Mouse (Mus musculus) spleen, postnatal 10 days (tissue): ENCODE data around the gene 3110009E18Rik.

Experiments used
- DNase-seq, 2 experiments: peaks; one replicate each; pipeline ENCODE4 v3.0.0; 2021 to 2022; ENCODE audit warnings: low spot score in 2 of 2

The 3110009E18Rik gene

DNA sequence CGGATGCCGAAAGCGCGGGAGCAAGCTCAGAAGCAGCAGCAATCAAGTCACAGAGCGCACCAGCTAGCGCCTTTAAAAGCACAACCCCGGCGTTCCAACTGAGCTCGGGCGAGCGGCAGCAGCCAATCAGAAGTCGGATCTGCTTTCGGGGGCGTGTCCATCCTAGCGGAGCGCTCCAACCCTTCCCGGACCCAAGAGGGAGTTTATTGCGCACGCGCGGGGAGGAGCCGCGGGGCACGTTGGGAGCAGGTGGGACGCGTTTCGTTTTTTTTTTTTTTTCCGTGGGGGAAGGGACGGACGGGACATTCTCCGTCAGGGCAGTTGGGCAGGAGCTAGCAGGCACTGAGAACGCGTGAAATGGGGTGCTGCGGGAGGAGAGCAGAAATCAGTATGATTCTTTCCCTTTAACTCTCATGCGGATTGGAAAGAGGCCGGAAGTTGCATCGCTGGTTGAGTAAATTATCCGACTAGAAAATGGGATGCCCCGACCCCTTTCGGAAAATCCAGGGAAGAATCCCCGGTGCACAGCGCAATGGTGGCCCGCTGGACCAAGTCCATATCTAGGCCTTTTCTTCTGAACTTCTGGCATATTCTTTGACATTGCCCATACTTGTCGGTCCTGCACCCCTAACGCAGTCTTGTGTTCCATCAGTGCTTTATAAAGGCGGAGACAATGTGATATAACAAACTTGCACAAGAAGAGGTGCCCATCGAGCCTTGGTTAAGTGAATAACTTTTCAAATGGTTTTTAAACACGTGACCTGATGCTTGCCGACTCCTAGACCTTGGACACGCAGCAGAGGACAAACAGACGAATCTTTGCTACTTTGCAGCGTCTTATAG, at the start of gene 3110009E18Rik, which contains the start of gene Dbi:
Gene 3110009E18Rik (plus strand): TSS at position 219 of the 843 bp plus-strand sequence.
Gene Dbi (minus strand): TSS at position 110 of the 843 bp plus-strand sequence.
- peak; percentile 87 to 96 for DNase-seq

DNA sequence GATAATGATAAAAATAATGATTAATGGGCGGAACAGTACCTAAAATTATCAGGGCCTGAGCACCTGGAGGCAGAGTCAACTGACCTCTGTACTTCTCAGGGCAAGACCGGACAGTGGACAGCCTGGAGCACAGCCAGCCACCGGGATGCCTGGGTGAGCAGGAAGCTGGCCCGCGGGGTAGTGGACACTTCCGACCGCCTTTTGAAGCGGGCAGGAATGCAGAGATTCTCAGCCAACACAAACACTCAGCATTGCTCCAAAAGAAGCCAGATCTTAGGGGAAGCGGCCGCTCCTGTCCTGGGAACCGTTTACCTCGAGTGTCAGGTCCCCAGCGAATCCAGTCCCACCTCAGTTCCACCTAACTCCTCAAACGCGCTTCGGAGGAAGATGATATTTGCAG, 48.1 kb upstream of the 3110009E18Rik start:
- DNase-seq, result no peak

DNA sequence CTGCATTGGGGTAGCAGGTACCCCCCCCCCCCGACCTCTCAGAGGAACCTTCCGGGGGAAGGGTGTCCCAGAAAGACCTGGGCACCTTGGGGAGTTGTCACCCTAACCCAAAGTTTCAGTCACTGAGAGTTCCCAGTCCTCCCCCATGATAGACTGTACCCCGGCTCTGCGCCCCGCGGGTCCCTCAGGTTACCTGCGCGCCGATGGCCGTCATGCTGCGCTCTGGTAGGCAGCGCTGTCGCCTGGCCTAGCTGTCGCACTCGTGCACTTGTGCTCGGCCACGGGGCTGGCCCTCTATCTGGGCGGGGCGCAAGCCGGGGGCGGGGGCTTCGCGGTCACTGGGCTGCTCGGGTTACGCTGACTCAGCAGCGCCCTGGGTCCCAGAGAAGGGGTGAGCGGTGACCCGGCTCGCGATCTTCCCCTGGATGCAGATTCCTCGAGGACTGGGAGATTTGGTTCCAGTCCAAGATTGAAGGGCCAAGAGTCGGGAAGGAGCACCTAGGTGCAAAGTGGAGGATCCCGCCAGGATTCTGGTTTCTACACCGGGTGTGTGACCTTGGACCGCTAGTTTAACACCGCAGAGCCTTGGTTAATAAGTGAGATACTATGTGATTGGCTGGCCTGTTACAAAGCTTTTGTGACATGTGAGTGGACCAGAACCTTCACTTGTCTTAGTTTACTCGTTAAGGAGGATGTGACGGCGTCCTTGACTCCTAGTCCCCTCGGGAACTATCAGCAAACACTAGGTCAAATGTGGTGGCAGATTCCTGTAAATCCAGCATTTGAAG, 47.3 kb upstream of the 3110009E18Rik start, which contains the start of gene Tmem37:
Gene Tmem37 (minus strand): TSS at position 556 of the 788 bp plus-strand sequence.
- DNase-seq, result peak in 1 of 2 experiments; percentile 52

DNA sequence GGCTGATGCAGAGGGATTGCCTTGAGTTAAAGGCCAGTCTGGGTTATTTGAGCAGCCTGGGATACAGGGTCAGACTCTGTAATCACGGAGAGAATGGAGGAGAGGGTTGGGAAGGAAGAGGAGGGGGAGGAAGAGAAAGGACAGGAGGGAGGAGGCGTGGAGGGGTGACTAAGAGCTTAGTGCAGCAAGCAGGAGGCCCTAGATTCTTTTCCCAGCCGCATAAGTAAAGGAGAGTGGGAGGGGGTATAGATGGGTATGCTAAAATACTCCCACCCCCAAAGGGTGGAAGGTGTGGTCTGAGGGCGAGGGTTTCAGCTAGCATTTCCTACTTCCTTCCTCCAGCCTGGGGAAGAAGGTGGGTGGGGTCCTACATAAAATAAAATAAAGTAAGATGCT, 46.7 kb upstream of the 3110009E18Rik start:
- DNase-seq, result no peak

DNA sequence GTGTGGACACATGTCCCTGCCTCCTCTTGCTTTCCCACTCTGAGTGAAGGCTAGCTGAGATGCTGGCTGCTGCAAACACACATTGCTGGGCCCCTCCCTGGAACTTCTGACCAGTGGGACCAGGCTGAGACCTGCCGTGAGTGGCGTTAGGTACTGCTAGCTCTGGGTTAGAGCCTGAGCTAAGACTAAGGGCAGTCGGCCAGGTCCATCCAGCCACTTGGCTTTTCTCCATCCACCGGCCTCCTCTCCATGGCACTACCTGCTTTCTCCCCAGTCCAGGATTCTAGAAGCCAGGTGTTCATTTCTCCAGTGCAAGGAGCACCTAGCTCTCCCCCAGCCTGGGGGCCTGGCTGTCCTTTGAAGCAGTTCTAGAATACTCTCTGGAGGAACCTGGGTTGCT, 46.1 kb upstream of the 3110009E18Rik start:
- DNase-seq, result no peak

DNA sequence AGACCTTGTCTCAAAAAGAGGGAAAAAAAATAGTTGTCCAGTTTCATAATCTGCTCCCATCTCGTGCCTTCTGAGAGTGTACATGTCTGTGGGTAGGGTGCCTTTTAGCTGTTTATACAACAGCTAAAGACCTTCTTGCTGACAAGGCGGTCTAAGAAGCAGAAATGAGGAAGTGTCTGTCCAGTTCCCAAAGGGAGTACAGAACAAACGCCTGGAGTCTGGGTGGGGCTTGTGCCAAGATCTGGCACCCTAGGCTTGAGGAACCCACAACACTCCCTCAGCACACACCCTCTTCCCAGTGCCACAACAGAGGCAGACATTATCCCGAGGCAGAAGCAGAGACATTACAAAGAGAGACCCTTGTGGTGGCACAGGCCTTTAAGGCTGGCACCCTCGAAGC, 45.5 kb upstream of the 3110009E18Rik start:
- no peak for DNase-seq

DNA sequence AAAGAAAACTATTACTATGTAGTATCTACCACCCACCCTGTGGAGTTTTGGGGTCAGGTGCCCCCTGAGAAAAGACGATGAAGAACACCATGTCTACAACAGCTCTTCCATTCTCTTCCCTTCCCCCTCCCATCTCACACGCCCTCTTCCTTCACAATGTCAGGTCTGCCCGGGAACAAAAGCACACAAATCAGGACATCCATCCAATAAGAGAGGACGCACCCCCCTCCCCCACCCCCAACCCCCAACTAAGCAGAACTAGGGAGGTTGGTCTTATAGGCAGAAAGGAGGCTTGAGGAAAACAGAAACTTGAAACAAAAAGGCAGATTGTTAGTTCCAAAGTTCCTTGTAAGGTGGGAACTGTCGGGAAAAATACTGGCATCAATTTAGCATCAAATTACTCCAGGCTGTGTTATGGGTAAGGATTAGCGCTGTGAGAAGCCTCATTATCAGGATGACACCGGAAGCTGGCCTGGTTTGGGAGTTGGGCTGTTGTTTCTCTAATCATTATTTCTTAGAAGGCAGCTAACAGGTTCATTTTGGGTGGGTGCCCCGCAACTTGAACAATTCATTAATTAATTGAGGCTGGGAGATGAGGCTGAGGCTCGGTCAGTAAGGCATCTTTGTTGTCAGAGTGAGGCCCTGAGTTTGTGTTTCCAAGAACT, 43.1 kb upstream of the 3110009E18Rik start:
- no peak for DNase-seq

DNA sequence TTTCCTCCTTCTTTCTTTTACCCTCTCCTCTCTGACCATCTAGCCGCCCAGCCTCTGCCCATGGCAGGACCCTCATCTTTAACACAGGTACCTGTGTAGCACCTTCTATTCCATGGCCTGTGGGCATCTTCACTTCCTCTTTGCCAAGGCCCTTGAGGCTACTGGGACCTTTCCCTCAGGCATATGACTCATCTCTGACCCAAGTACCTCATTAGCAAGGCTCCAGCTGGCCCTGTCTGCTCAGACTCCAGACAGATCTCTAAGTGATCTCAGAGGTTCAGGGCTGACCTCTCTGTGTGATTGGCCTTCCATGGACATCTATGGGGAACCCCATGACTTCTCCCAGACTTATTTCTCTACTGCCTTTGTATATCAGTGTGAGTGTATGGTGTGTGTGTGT, 40.4 kb upstream of the 3110009E18Rik start:
- DNase-seq, result no peak

DNA sequence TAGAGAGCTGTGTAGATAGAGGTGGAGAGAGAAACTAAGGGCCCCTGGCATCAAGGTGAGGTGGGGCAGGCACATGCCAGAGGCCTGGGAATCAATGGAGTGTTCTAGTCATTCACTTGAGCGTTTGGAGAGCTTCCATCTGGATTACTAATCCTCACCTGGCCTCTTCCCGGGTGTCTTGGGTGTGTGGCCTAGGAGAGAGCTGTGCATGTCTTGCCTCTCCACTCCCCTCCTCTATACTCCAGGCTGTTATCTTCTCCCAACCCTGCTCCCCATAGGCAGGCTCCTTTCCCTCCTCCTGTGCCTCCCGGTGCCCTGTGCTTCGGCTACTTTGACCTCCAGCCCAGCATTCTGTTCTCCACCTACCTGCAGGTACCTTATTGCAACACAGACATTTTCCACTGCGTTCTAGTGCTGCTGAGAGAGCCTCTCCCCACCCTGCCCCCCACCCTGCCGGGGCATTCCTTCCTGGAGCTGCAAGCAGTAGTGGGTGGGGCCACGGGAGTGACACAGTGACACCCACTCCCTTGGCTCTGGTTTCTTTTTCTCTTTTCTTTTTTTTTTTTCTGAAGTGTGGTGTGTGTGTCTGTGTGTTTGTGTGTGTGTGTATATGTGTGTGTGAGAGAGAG, 37.9 kb upstream of the 3110009E18Rik start:
- DNase-seq, result no peak

DNA sequence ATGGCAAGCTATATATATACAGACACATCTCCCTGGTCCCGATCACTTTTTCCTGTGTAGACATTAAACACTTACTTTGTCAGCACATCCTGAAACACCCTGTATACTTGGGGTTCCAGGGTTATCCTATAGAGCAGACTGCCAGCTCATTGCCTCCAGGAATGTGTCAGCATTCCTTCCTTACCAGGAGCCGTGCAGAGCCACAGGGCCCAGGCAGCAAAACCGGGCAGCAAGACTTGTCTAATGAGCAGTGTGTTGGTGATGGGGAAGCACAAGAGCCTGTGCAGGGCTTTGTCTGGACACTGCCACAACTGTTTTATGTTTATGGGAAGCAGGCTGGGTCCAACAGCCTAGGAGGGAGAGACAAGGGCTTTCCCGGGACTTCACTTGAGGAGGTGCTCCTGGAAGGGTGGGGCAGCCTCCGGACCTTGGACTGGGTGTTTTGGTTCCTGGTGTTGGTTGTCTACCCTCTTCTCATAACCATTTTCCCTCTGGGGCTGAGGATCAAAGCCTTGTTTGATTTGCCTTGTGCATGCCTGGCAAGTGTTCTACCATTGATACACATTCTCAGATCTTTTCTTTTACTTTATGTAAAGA, 37.0 kb upstream of the 3110009E18Rik start:
- DNase-seq, result no peak

DNA sequence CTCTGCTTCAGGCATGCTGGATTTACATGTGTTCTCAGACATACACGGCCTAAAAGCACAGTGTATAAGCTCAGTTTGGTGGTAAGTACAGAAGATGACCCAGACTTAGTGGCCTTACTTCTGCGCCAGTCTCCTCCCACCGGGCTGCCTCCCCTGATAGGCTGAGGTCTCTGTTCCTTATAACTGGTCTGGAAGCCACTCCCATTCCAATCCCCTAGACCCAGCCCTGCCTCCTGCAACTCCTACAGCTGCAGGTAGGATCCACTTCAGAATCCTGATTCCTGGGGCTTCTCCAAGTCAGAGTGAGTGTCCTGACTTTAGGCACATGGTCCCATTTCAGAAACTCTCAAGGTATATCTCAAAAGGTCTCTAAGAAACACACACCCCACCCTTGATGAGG, 35.3 kb upstream of the 3110009E18Rik start:
- DNase-seq, result no peak

DNA sequence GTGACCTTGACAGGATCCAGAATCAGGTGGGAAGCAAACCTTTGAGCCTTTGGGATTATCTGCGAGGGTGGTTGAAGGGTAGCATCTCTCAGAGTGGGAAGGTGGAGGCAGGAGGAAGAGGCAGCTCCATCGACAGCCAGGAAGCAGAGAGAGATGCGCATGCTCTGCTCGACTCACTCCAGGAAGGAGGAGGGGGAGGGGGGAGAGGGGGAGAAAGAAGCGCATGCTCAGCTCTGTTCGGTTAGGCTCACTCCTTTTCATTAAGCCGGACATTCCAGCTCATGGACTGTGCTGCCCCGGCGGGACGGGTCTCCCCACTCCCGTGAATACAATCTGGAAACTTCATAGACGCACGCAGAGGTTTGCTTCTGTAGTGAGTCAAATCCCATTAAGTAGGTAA, 34.3 kb upstream of the 3110009E18Rik start:
- DNase-seq, result no peak

DNA sequence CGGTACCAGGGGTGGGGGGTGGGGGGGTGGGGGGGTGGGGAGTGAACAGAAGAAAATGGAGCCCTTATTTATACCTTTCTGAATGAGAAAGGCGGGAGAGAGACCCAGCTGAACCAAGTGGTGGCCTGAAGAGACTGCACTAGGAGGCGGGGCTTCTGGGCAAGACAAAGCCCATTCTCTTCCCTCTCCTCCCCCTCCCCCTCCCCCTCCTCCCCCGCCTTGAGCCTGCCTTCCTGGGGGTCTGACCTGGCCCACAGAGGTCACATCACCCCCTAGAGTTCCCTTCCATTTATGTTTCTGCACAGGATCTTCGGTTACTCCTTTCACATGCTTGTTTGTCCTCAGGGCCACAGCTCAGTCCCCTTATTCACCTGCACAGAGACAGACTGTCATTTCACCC, 31.8 kb upstream of the 3110009E18Rik start:
- DNase-seq, result no peak

DNA sequence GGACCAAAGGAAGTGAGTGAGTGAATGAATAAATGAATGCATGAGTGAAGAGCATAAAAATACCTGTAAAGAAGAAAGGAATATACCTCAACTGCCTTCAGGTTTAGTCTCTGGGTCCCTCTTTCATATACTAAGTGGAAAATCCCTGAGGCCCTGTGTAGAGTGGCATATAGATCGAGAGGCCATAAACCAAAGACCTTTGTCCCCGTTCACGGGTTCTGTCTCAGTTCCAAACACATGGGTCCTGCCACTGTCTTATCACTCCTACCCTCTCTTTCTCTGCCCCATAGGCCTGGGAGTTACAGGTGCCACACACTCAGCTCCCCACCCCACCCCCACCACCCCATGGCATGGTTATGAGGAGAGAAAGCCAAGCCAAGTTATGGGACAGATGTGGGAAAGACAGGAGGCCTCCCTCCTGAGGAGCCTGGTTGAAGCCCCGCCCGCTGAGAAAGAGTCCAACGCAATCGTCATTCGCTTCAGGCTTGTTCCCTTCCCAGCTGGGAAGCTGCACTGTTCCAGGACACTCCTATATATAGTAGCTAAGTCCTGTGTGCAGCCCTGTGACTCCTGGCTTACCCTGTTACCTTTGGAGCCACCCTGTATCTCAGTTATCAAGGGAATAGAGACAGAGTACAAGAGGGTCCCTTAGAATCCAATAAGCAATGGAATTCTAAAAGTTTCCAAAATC, 30.0 kb upstream of the 3110009E18Rik start:
- DNase-seq, result no peak

DNA sequence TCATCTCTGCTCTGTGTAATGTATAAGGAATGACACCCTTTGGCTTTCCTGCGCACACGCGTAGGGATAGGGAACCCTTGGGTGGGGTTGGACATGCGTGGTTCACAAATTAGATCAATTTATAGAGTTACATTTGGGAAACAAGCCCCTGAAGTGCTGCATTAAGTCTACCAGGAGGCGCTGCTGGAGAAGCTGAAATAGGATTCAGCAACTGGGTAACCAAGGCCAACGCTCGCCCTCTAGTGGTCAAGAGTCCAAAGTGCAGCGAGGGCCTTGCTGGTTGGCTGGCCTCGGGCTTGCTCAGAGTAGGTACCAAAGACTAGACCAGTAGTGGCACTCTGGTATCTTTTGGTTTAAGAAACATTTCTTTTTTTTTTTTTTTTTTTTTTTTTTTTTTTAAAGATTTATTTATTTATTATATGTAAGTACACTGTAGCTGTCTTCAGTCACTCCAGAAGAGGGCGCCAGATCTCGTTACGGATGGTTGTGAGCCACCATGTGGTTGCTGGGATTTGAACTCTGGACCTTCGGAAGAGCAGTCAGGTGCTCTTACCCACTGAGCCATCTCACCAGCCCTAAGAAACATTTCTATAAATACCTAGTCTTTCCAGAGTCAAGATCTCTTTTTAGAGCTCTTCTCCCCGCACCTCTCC, 27.4 kb upstream of the 3110009E18Rik start:
- peak; percentile 68 to 82 for DNase-seq

DNA sequence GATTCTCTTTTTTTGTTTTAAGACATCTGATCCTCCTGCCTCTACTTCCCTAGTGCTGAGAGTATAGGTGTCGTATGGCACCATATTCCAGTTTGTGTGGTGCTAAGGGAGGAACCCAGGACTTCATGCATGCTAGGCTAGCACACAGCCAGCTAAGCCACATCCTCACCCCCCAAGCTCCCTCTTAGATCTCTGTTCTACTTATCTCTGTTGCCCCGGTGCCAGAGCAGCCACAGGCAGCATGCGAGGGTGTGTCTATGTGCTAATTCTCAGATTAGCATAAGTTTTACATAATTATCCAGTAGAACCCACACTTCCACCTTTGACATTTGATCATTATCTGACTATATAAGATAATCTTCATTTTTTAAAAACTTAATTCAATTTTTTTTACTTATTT, 26.1 kb upstream of the 3110009E18Rik start:
- DNase-seq, result no peak

DNA sequence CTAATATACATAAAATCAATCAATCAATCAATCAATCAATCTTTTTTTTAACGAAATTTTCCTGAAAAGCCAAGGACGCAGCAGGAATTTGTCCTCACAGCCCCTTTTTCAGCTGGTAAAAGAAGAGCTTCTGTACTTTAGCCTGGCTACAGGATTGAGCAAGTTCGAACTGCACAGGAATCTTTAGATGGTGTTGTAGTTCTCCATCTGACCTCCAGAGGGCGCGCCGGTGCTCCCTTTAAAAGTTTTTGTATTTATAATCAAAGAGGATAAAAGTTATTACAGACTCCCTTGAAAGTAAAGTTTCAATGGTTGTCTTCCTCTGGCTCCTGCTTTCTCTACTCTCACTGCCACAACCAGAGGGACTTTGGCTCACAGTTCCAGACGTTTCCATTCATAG, 22.7 kb upstream of the 3110009E18Rik start:
- DNase-seq, result peak; percentile 49 to 75

DNA sequence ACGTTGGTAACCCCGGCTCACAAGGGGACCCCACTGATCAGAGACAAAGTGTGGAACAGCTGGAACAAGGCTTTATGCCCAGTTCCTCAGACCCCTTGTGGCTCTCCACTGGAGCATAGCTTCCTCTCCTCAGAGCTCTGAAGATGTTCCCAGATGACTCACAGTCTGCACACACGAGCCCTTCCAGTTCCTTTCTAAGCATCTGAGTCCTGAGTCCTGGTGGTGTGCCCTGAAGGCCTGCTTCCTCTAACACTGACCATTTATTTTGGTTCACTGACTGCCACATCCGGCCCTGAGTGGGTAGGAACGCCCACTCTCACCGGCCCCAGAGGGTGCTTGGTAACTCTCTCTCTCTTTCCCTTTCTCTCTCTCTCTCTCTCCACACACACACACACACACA, 21.5 kb upstream of the 3110009E18Rik start:
- DNase-seq, result peak in 1 of 2 experiments; percentile 41

DNA sequence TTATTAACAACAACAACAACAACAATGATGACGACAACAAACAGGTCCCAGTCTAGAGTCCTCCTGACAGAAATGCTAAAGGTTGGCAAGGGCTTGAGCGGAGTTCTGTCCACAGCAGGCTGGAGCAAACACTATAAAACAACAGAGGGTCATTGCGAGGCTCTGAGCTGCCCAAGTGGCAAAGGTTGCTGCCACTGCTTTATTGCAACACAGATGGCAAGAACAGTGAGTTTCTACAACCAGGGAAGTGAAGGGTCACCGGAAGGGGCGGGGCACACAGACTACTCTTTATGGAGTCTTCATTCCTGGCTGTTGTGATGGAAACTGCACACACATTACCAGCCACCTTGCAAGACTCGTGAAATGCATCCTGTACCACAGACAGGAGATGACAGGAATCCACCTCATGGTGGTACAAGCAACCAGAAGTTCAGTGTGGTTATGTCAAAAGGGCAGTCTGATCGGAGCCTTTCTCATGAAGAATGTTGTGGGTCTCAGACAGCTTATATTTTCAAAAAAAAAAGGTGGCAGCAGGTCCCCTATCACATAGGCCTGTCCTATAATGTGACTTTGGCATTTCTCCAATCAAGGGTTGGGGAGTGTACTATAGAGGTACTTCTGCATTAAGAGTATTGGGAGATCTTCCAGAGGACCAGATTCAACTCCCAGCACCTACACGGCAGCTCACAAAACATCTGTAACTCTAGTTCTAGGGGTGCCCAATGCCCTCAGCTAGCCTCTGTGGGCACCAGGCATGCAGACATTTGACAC, 20.3 kb upstream of the 3110009E18Rik start:
- no peak for DNase-seq
